Mouse (Mus musculus) WW6 (cell line): ENCODE measurements around the gene Cntfr.

Source experiments
- DNase-seq: peaks from one replicate; pipeline ENCODE4 v3.0.0-alpha.2; 2013; ENCODE audit warnings: low read depth, low spot score

The Cntfr gene

GRCm38 (mm10) chr4:41612166-41612565 lies 84.7 kb downstream of the Cntfr start:
- no peak for DNase-seq

GRCm38 (mm10) chr4:41610594-41610980 lies 86.3 kb downstream of the Cntfr start:
- no peak for DNase-seq

- no peak for DNase-seq
Measured at GRCm38 (mm10) chr4:41609681-41610593, 87.0 kb downstream of the Cntfr start.
